Mouse (Mus musculus): ENCODE data around the gene Hjurp.

- TF ChIP-seq CTCF (IDR thresholded peaks at IDR 0.05; ENCODE audit: insufficient read depth, low read length) = no peak
- no peak for TF ChIP-seq POLR2A (IDR thresholded peaks at IDR 0.05; ENCODE audit: borderline replicate concordance, extremely low read depth, low read depth, low read length)
Measured at GRCm38 (mm10) chr1:88234646-88235045, 42.8 kb downstream of the Hjurp start.
